Mouse (Mus musculus) forebrain, embryonic 12.5 days (tissue): Measurements from ENCODE around the gene Syt8. TPM values are rescaled to one million over a fixed set of nuclear protein-coding genes. Genes with fewer than 3 reads are reported as not detected.

Experiments used
- ATAC-seq: fragments of 200-750 bp; cut with Nextera tagmentation; 2 replicates; pipeline ENCODE4 v1.8.0; 2017; ENCODE audit warnings: moderate TSS enrichment; ENCODE audit not compliant: low FRiP score
- H3K27ac ChIP-seq: fragments of 300-500 bp; sonication (generic); 2 replicates; pipeline ENCODE4 v1.5.1; 2016; ENCODE audit warnings: mild to moderate bottlenecking
- H3K27me3 ChIP-seq: fragments of 300-500 bp; sonication (generic); 2 replicates; pipeline ENCODE4 v1.6.1; 2016; ENCODE audit warnings: mild to moderate bottlenecking
- H3K36me3 ChIP-seq: fragments of 300-500 bp; sonication (generic); replicated peaks from 2 replicates; pipeline ENCODE4 v1.6.1; 2016; ENCODE audit warnings: mild to moderate bottlenecking
- H3K4me1 ChIP-seq: fragments of 300-500 bp; sonication (generic); 2 replicates; pipeline ENCODE4 v1.6.1; 2016
- H3K4me2 ChIP-seq: fragments of 300-500 bp; sonication (generic); 2 replicates; pipeline ENCODE4 v1.6.1; 2016; ENCODE audit warnings: mild to moderate bottlenecking, moderate library complexity
- H3K4me3 ChIP-seq: fragments of 300-500 bp; sonication (generic); replicated peaks from 2 replicates; pipeline ENCODE4 v1.5.1; 2016; ENCODE audit warnings: mild to moderate bottlenecking
- H3K9ac ChIP-seq: fragments of 300-500 bp; sonication (generic); 2 replicates; pipeline ENCODE4 v1.6.1; 2016; ENCODE audit warnings: mild to moderate bottlenecking
- H3K9me3 ChIP-seq: fragments of 300-500 bp; sonication (generic); 2 replicates; pipeline ENCODE4 v1.6.1; 2016
- WGBS: fragments of 180-500 bp; shearing (Covaris S2); methylation state at CpG from one replicate; pipeline ENCODE4 v1.1.7; 2016; 5-methylcytosine and 5-hydroxymethylcytosine counted together
- polyA plus RNA-seq: library from polyadenylated mRNA; unstranded; fragments of >200 nt; fragmentation: Nextera tagmentation; extraction: Ambion mirVana; gene quantifications from 2 replicates; pipeline ENCODE4 v1.2.1, GENCODE M21; 2016

Syt8 gene
- polyA plus RNA-seq, 1 experiment from 2014 or later, result not detected

GRCm38 (mm10) chr7:142439966-142440365, 5.3 kb downstream of the Syt8 start:
- Histone ChIP-seq H3K4me2 (no peak overlapping the region), H3K36me3 (no peaks in the 10 kb centered on the region), H3K27ac (no peak overlapping the region), H3K27me3 (peaks cover 2% of the 10 kb centered on the region; the same call in 1 of the 2 replicates), H3K4me3 (no peak overlapping the region), H3K9ac (no peak overlapping the region), H3K4me1 (peaks cover 4% of the 10 kb centered on the region; the same call in 1 of the 2 replicates), H3K9me3 (no peaks in the 10 kb centered on the region)
- ATAC-seq, result no peak
- WGBS, result 89% methylated on average over 14 of the region's 14 CpGs

GRCm38 (mm10) chr7:142440657-142441114, 6.0 kb downstream of the Syt8 start:
- WGBS, result 60% methylated on average over 5 of the region's 5 CpGs
- H3K27me3 ChIP-seq, result no peaks in the 10 kb centered on the region
- H3K4me1 ChIP-seq, result peaks cover 4% of the 10 kb centered on the region; the same call in 1 of the 2 replicates
- H3K9me3 ChIP-seq, result no peaks in the 10 kb centered on the region
- no peak overlapping the region for H3K9ac ChIP-seq
- H3K27ac ChIP-seq, result no peak overlapping the region
- ATAC-seq, result peak; percentile 61; the same call in 1 of the 2 replicates
- no peak overlapping the region for H3K4me3 ChIP-seq
- no peak overlapping the region for H3K4me2 ChIP-seq
- no peaks in the 10 kb centered on the region for H3K36me3 ChIP-seq

GRCm38 (mm10) chr7:142441585-142441984, 6.9 kb downstream of the Syt8 start, which contains the start of gene Tnni2:
TSS of gene Tnni2 (plus strand) at chr7:142441808.
- WGBS, result 81% methylated on average over 9 of the region's 9 CpGs
- Histone ChIP-seq H3K9ac (no peak within 1 kb of the TSS), H3K4me1 (peaks cover 4% of the 10 kb centered on the region; the same call in 1 of the 2 replicates), H3K4me2 (no peak within 1 kb of the TSS), H3K27me3 (no peaks in the 10 kb centered on the region), H3K27ac (no peak within 1 kb of the TSS), H3K36me3 (no peaks in the 10 kb centered on the region), H3K9me3 (no peaks in the 10 kb centered on the region), H3K4me3 (no peak within 1 kb of the TSS)
- ATAC-seq, result no peak

GRCm38 (mm10) chr7:142442081-142442907, 7.6 kb downstream of the Syt8 start:
- no peak overlapping the region for H3K4me2 ChIP-seq
- H3K27me3 ChIP-seq, result no peaks in the 10 kb centered on the region
- no peak overlapping the region for H3K4me3 ChIP-seq
- H3K36me3 ChIP-seq, result no peaks in the 10 kb centered on the region
- no peak overlapping the region for H3K9ac ChIP-seq
- no peaks in the 10 kb centered on the region for H3K9me3 ChIP-seq
- no peak overlapping the region for H3K27ac ChIP-seq
- 86% methylated on average over 9 of the region's 9 CpGs for WGBS
- no peak for ATAC-seq
- peaks cover 4% of the 10 kb centered on the region; the same call in 1 of the 2 replicates for H3K4me1 ChIP-seq

GRCm38 (mm10) chr7:142442908-142443420, 8.3 kb downstream of the Syt8 start:
- Histone ChIP-seq H3K9me3 (no peaks in the 10 kb centered on the region), H3K4me2 (no peak overlapping the region), H3K27ac (no peak overlapping the region), H3K27me3 (no peaks in the 10 kb centered on the region), H3K4me3 (no peak overlapping the region), H3K36me3 (no peaks in the 10 kb centered on the region), H3K4me1 (peaks cover 4% of the 10 kb centered on the region; the same call in 1 of the 2 replicates), H3K9ac (no peak overlapping the region)
- WGBS, result 88% methylated on average over 7 of the region's 7 CpGs
- no peak for ATAC-seq

- Histone ChIP-seq H3K27me3 (no peaks in the 10 kb centered on the region), H3K27ac (no peak overlapping the region), H3K9me3 (no peaks in the 10 kb centered on the region), H3K4me3 (no peak overlapping the region), H3K4me1 (peaks cover 4% of the 10 kb centered on the region; the same call in 1 of the 2 replicates), H3K4me2 (no peak overlapping the region), H3K9ac (no peak overlapping the region), H3K36me3 (no peaks in the 10 kb centered on the region)
- ATAC-seq, result no peak
- 88% methylated on average over 5 of the region's 5 CpGs for WGBS
Measured at GRCm38 (mm10) chr7:142443474-142443873, 8.8 kb downstream of the Syt8 start.

GRCm38 (mm10) chr7:142444171-142444570, 9.5 kb downstream of the Syt8 start:
- no peaks in the 10 kb centered on the region for H3K27me3 ChIP-seq
- no peak overlapping the region for H3K4me3 ChIP-seq
- H3K4me1 ChIP-seq, result peaks cover 4% of the 10 kb centered on the region; the same call in 1 of the 2 replicates
- H3K9me3 ChIP-seq, result no peaks in the 10 kb centered on the region
- H3K27ac ChIP-seq, result no peak overlapping the region
- H3K4me2 ChIP-seq, result no peak overlapping the region
- H3K36me3 ChIP-seq, result no peaks in the 10 kb centered on the region
- no peak overlapping the region for H3K9ac ChIP-seq
- ATAC-seq, result no peak
- WGBS, result 91% methylated on average over 6 of the region's 6 CpGs

GRCm38 (mm10) chr7:142445324-142445723, 10.7 kb downstream of the Syt8 start:
- Histone ChIP-seq H3K4me3 (no peak overlapping the region), H3K27ac (no peak overlapping the region), H3K27me3 (no peaks in the 10 kb centered on the region), H3K9ac (no peak overlapping the region), H3K4me2 (no peak overlapping the region), H3K9me3 (no peaks in the 10 kb centered on the region), H3K4me1 (peaks cover 4% of the 10 kb centered on the region; the same call in 1 of the 2 replicates), H3K36me3 (no peaks in the 10 kb centered on the region)
- WGBS, result 88% methylated on average over 6 of the region's 6 CpGs
- ATAC-seq, result no peak

GRCm38 (mm10) chr7:142446264-142446663, 11.6 kb downstream of the Syt8 start:
- no peak overlapping the region for H3K4me3 ChIP-seq
- ATAC-seq, result no peak
- no peaks in the 10 kb centered on the region for H3K9me3 ChIP-seq
- H3K36me3 ChIP-seq, result no peaks in the 10 kb centered on the region
- no peak overlapping the region for H3K9ac ChIP-seq
- no peak overlapping the region for H3K27ac ChIP-seq
- H3K27me3 ChIP-seq, result no peaks in the 10 kb centered on the region
- 90% methylated on average over 4 of the region's 4 CpGs for WGBS
- H3K4me2 ChIP-seq, result no peak overlapping the region
- H3K4me1 ChIP-seq, result no peaks in the 10 kb centered on the region

GRCm38 (mm10) chr7:142449038-142449617, 14.5 kb downstream of the Syt8 start:
- no peak for ATAC-seq
- 80% methylated on average over 6 of the region's 6 CpGs for WGBS
- no peaks in the 10 kb centered on the region for H3K9me3 ChIP-seq
- H3K4me1 ChIP-seq, result no peaks in the 10 kb centered on the region
- no peak overlapping the region for H3K9ac ChIP-seq
- H3K4me3 ChIP-seq, result no peak overlapping the region
- no peak overlapping the region for H3K27ac ChIP-seq
- no peak overlapping the region for H3K4me2 ChIP-seq
- H3K27me3 ChIP-seq, result no peaks in the 10 kb centered on the region
- H3K36me3 ChIP-seq, result no peaks in the 10 kb centered on the region

- Histone ChIP-seq H3K36me3 (no peaks in the 10 kb centered on the region), H3K9me3 (no peaks in the 10 kb centered on the region), H3K4me2 (no peak overlapping the region), H3K27me3 (no peaks in the 10 kb centered on the region), H3K9ac (no peak overlapping the region), H3K27ac (peak overlapping the region; percentile 75; the same call in 1 of the 2 replicates), H3K4me3 (no peak overlapping the region), H3K4me1 (peaks cover 26% of the 10 kb centered on the region)
- ATAC-seq, result no peak
- 24% methylated on average over 1 of the region's 1 CpGs for WGBS
Measured at GRCm38 (mm10) chr7:142454706-142455105, 20.1 kb downstream of the Syt8 start.

GRCm38 (mm10) chr7:142455251-142455650, 20.6 kb downstream of the Syt8 start:
- Histone ChIP-seq H3K4me3 (no peak overlapping the region), H3K27me3 (no peaks in the 10 kb centered on the region), H3K9me3 (no peaks in the 10 kb centered on the region), H3K4me1 (peaks cover 26% of the 10 kb centered on the region), H3K4me2 (no peak overlapping the region), H3K9ac (no peak overlapping the region), H3K36me3 (no peaks in the 10 kb centered on the region), H3K27ac (peak overlapping the region; percentile 75; the same call in 1 of the 2 replicates)
- ATAC-seq, result no peak
- WGBS, result 61% methylated on average over 2 of the region's 2 CpGs
